Mouse (Mus musculus) lung, adult 2 months (tissue): Measurements from ENCODE around the gene Plet1.

ENCODE experiments used
- CTCF ChIP-seq: fragments of 200-500 bp; IDR thresholded peaks from 2 replicates; pipeline ENCODE4 v1.5.1; 2011; ENCODE audit warnings: mild to moderate bottlenecking, low read length, control low read depth; ENCODE audit not compliant: insufficient read depth
- POLR2A ChIP-seq: fragments of 200-500 bp; IDR thresholded peaks from 2 replicates; pipeline ENCODE4 v1.6.1; 2011; ENCODE audit warnings: low read depth, mild to moderate bottlenecking, control low read depth, low read length, borderline replicate concordance; ENCODE audit errors: extremely low read depth

GRCm38 (mm10) chr9:50537295-50537694 is 43.0 kb downstream of the Plet1 start:
- TF ChIP-seq CTCF (no peak), POLR2A (no peak)
